Mouse (Mus musculus): ENCODE measurements around the gene Mettl24.

DNA sequence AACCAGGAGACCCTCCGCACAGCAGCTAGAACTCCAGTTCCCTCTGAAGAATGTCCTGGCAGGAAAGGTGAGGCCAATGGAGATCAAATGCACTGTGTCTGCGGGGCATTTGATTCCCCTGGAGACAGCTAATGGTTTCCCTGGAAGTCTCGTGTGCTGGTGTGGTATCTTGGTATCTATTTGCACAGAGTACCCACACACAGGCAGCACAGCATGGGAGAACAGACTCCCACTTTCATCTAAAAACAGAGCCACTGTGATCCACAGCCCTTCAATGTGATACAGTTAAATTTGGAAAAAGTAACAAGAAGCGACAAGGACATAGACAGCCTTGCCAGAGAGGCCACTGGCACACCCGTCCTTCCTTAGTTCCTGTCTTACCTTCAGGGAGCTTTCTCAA, 160.8 kb downstream of the Mettl24 start:
- TF ChIP-seq CTCF (IDR thresholded peaks at IDR 0.05; ENCODE audit: low read depth) (no peak), EP300 (IDR thresholded peaks at IDR 0.05; ENCODE audit: low read depth) (no peak)

Data from heart, postnatal 0 days (tissue).